Mouse (Mus musculus) testis, adult 2 months (tissue): ENCODE data around the gene Ube2cbp. TPM values are rescaled to one million over a fixed set of nuclear protein-coding genes. Genes with fewer than 3 reads are reported as not detected.

Experiments used
- H3K27ac ChIP-seq: fragments of 200-500 bp; 2 replicates; pipeline ENCODE4 v1.5.1; 2012; ENCODE audit warnings: low read depth, low read length; ENCODE audit not compliant: control insufficient read depth, insufficient read depth
- H3K27me3 ChIP-seq: fragments of 200-500 bp; 2 replicates; pipeline ENCODE4 v1.6.1; 2012; ENCODE audit warnings: mild to moderate bottlenecking, low read length, moderate library complexity; ENCODE audit not compliant: control insufficient read depth, insufficient read depth
- H3K36me3 ChIP-seq: fragments of 200-500 bp; 2 replicates; pipeline ENCODE4 v1.6.1; 2012; ENCODE audit warnings: mild to moderate bottlenecking, low read length; ENCODE audit not compliant: control insufficient read depth, insufficient read depth
- H3K4me1 ChIP-seq: fragments of 200-500 bp; 2 replicates; pipeline ENCODE4 v1.6.1; 2012; ENCODE audit warnings: low read length; ENCODE audit not compliant: control insufficient read depth, insufficient read depth
- H3K4me3 ChIP-seq: fragments of 200-500 bp; 2 replicates; pipeline ENCODE4 v1.5.1; 2012; ENCODE audit warnings: low read depth, mild to moderate bottlenecking, low read length, moderate library complexity, mixed read lengths; ENCODE audit not compliant: control insufficient read depth
- CTCF ChIP-seq: fragments of 200-500 bp; IDR thresholded peaks from 2 replicates; pipeline ENCODE4 v1.5.1; 2012; ENCODE audit warnings: low read depth, mild to moderate bottlenecking, inconsistent platforms, low read length, moderate library complexity; ENCODE audit not compliant: control insufficient read depth, insufficient read depth, insufficient replicate concordance
- POLR2A ChIP-seq: fragments of 200-500 bp; IDR thresholded peaks from 2 replicates; pipeline ENCODE4 v1.6.1; 2012; ENCODE audit warnings: low read depth, mild to moderate bottlenecking, inconsistent platforms, low read length, moderate library complexity; ENCODE audit not compliant: control insufficient read depth
- polyA plus RNA-seq: library from polyadenylated mRNA; depleted of rRNA; stranded (reverse); fragments of >200 nt; gene quantifications from 2 replicates; pipeline ENCODE4 v1.2.3, GENCODE M21; 2012

The Ube2cbp gene
- polyA plus RNA-seq, 1 experiment: 0.89 TPM

GRCm38 (mm10) chr9:86355851-86356250, 108.9 kb downstream of the Ube2cbp start:
- TF ChIP-seq POLR2A: no peak
- no peak for TF ChIP-seq CTCF
- Histone ChIP-seq H3K36me3 (no peaks in the 10 kb centered on the region), H3K4me3 (no peak overlapping the region), H3K27ac (no peak overlapping the region), H3K27me3 (no peaks in the 10 kb centered on the region), H3K4me1 (no peaks in the 10 kb centered on the region)

DNA sequence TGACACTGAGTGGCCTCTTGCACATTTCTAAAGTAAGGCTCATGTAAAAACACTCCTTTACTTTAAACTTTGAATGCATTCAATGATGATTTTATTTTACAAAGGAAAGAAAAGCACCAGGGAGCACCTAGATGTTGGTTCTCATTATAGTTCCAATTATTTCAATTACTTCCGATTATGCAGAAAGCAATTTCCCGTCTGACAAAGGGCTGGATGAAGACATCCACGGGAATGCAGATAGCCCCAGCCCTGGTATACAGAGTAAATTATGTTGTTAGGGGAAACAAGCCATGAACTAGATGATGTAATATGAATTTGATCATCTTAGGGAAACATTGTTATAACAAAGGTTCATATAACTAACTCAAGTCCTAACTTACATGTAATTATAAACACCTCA, 113.3 kb downstream of the Ube2cbp start:
- Histone ChIP-seq H3K4me3 (no peak overlapping the region), H3K27ac (no peak overlapping the region)
- TF ChIP-seq CTCF: no peak
- no peak for TF ChIP-seq POLR2A

GRCm38 (mm10) chr9:86336792-86337191, 128.0 kb downstream of the Ube2cbp start:
- TF ChIP-seq CTCF (no peak), POLR2A (no peak)
- Histone ChIP-seq H3K4me3 (no peak overlapping the region), H3K36me3 (no peaks in the 10 kb centered on the region), H3K4me1 (no peaks in the 10 kb centered on the region), H3K27me3 (no peaks in the 10 kb centered on the region), H3K27ac (no peak overlapping the region)

More for the DNA sequence above, 113.3 kb downstream of the Ube2cbp start:
- H3K27me3 ChIP-seq: no peaks in the 10 kb centered on the region
- no peaks in the 10 kb centered on the region for H3K36me3 ChIP-seq
- no peaks in the 10 kb centered on the region for H3K4me1 ChIP-seq

- no peak for TF ChIP-seq CTCF
- TF ChIP-seq POLR2A: no peak
- Histone ChIP-seq H3K27me3 (no peaks in the 10 kb centered on the region), H3K36me3 (no peaks in the 10 kb centered on the region), H3K27ac (no peak overlapping the region), H3K4me3 (no peak overlapping the region), H3K4me1 (no peaks in the 10 kb centered on the region)
Measured at GRCm38 (mm10) chr9:86336361-86336760, 128.4 kb downstream of the Ube2cbp start.

GRCm38 (mm10) chr9:86335588-86335987, 129.2 kb downstream of the Ube2cbp start:
- Histone ChIP-seq H3K36me3 (no peaks in the 10 kb centered on the region), H3K27ac (no peak overlapping the region), H3K27me3 (no peaks in the 10 kb centered on the region), H3K4me1 (no peaks in the 10 kb centered on the region), H3K4me3 (no peak overlapping the region)
- no peak for TF ChIP-seq POLR2A
- no peak for TF ChIP-seq CTCF

DNA sequence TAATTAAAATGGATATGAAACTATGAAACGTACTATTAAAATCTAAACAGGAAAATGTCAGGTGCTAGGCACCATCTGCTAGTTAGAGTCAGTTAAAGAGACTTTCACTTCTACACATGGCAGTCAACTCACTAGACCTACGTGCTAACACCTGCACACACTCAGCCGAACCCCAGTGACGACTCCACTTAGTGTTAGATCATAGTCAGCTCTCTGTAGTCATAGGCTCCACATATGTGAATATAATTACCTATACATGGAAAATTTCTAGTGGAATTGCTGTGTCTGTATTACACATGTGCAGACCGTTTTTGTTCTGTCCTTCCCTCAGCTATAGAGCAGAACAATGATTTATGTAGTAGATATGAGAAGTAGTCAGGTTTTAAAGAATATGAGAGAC, 130.4 kb downstream of the Ube2cbp start:
- TF ChIP-seq CTCF (no peak), POLR2A (no peak)
- Histone ChIP-seq H3K36me3 (no peaks in the 10 kb centered on the region), H3K4me3 (no peak overlapping the region), H3K27ac (no peak overlapping the region), H3K4me1 (no peaks in the 10 kb centered on the region), H3K27me3 (no peaks in the 10 kb centered on the region)

DNA sequence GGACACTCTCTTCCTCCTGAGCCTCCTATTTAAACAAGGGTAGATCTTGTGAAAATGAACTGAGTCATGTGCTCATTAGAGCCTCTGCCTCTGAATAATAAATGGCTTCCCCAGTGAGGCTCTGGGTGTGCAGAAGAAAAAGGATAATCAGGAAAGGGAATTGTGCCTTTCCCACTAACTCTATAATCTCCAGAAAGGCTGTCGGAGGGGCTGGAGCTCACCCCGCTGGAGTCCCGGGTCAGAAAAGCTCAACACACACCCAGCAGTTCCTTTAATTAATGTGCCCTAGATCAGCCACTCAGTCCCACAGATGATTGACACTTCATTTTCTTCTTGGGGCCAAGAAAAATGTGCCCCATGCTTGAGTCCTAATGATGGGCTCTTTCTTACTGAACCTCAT, 134.2 kb downstream of the Ube2cbp start:
- Histone ChIP-seq H3K4me3 (no peak overlapping the region), H3K27ac (no peak overlapping the region), H3K27me3 (no peaks in the 10 kb centered on the region), H3K4me1 (no peaks in the 10 kb centered on the region), H3K36me3 (no peaks in the 10 kb centered on the region)
- TF ChIP-seq POLR2A (no peak), CTCF (no peak)

- Histone ChIP-seq H3K27ac (no peak overlapping the region), H3K36me3 (no peaks in the 10 kb centered on the region), H3K4me3 (no peak overlapping the region), H3K4me1 (no peaks in the 10 kb centered on the region), H3K27me3 (no peaks in the 10 kb centered on the region)
- TF ChIP-seq CTCF: no peak
- TF ChIP-seq POLR2A: no peak
Measured at GRCm38 (mm10) chr9:86328270-86328669, 136.5 kb downstream of the Ube2cbp start.
